Mouse (Mus musculus): ENCODE data around the gene Gm45234.

- TF ChIP-seq POLR2A (IDR thresholded peaks at IDR 0.05; ENCODE audit: borderline replicate concordance, low read depth, low read length) = no peak
- no peak for TF ChIP-seq CTCF (IDR thresholded peaks at IDR 0.05; ENCODE audit: low read depth, low read length)
Observed at GRCm38 (mm10) chr6:124704417-124704816, 51.4 kb downstream of the Gm45234 start.

All from bone marrow macrophage, adult 2 months (primary cell).